Mouse (Mus musculus): Measurements from ENCODE around the gene Foxk1.

The Foxk1 gene

GRCm38 (mm10) chr5:142417104-142417503 is 15.8 kb downstream of the Foxk1 start:
- DNase-seq (ENCODE audit: extremely low read depth, low read depth): no peak

- DNase-seq (ENCODE audit: extremely low read depth, low read depth): no peak
Observed at GRCm38 (mm10) chr5:142417876-142418275, 16.6 kb downstream of the Foxk1 start.

- no peak for DNase-seq (ENCODE audit: extremely low read depth, low read depth)
Observed at GRCm38 (mm10) chr5:142418419-142418818, 17.1 kb downstream of the Foxk1 start.

GRCm38 (mm10) chr5:142420317-142420716 is 19.0 kb downstream of the Foxk1 start:
- DNase-seq (ENCODE audit: extremely low read depth, low read depth): no peak

GRCm38 (mm10) chr5:142420920-142421319 is 19.6 kb downstream of the Foxk1 start:
- no peak for DNase-seq (ENCODE audit: extremely low read depth, low read depth)

GRCm38 (mm10) chr5:142421886-142422285 is 20.6 kb downstream of the Foxk1 start:
- DNase-seq (ENCODE audit: extremely low read depth, low read depth): no peak

GRCm38 (mm10) chr5:142423141-142423540 is 21.8 kb downstream of the Foxk1 start:
- DNase-seq (ENCODE audit: extremely low read depth, low read depth): no peak

GRCm38 (mm10) chr5:142423701-142424100 is 22.4 kb downstream of the Foxk1 start:
- no peak for DNase-seq (ENCODE audit: extremely low read depth, low read depth)

GRCm38 (mm10) chr5:142424627-142425349 is 23.5 kb downstream of the Foxk1 start:
- DNase-seq (ENCODE audit: extremely low read depth, low read depth): no peak

- DNase-seq (ENCODE audit: extremely low read depth, low read depth): no peak
Observed at GRCm38 (mm10) chr5:142426476-142426875, 25.2 kb downstream of the Foxk1 start.

GRCm38 (mm10) chr5:142427876-142428275 is 26.6 kb downstream of the Foxk1 start:
- DNase-seq (ENCODE audit: extremely low read depth, low read depth): no peak

- no peak for DNase-seq (ENCODE audit: extremely low read depth, low read depth)
Observed at GRCm38 (mm10) chr5:142428691-142429090, 27.4 kb downstream of the Foxk1 start.

GRCm38 (mm10) chr5:142431029-142431428 is 29.7 kb downstream of the Foxk1 start:
- DNase-seq (ENCODE audit: extremely low read depth, low read depth): no peak

GRCm38 (mm10) chr5:142431811-142432434 is 30.6 kb downstream of the Foxk1 start:
- DNase-seq (ENCODE audit: extremely low read depth, low read depth): no peak

- DNase-seq (ENCODE audit: extremely low read depth, low read depth): no peak
Observed at GRCm38 (mm10) chr5:142432695-142433094, 31.4 kb downstream of the Foxk1 start.

- no peak for DNase-seq (ENCODE audit: extremely low read depth, low read depth)
Observed at GRCm38 (mm10) chr5:142434052-142434451, 32.8 kb downstream of the Foxk1 start.

GRCm38 (mm10) chr5:142435736-142436135 is 34.4 kb downstream of the Foxk1 start:
- no peak for DNase-seq (ENCODE audit: extremely low read depth, low read depth)

- no peak for DNase-seq (ENCODE audit: extremely low read depth, low read depth)
Observed at GRCm38 (mm10) chr5:142438380-142438938, 37.2 kb downstream of the Foxk1 start.

GRCm38 (mm10) chr5:142439911-142440432 is 38.7 kb downstream of the Foxk1 start:
- no peak for DNase-seq (ENCODE audit: extremely low read depth, low read depth)

- DNase-seq (ENCODE audit: extremely low read depth, low read depth): peak; percentile 91
Observed at GRCm38 (mm10) chr5:142440451-142441147, 39.3 kb downstream of the Foxk1 start.

GRCm38 (mm10) chr5:142441332-142442044 is 40.2 kb downstream of the Foxk1 start:
- no peak for DNase-seq (ENCODE audit: extremely low read depth, low read depth)
